In the genomic region with DNA sequence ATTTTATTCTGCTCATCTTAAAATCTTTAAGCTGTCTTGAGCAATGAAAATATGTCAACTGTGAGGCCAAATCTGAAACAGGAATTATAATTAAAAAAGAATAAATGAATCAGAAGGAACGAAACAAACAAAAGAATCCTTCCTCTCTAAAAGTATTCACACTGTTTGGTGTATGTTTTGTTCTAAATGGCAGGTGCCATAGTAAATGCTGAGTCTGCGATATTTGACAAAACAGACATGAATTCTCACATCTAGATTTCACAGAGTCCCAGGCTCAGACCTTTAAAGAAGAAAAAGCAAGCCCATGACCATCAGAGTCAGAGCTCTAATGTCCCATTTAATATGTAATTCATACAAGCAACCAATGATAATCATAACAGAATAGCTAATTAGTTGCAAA, we compare ENCODE assay signal across 19 mouse cellular contexts.
A peak's percentile ranks its signal among the peaks of the same experiment; 100 is the strongest.
DNase-seq lines count a peak whose midpoint lies in the region; TF ChIP-seq lines count a peak whose summit lies in the region.
"Had no signal": no experiment of that assay in that cellular context is flagged by ENCODE, and none has a peak within 500 bp of the region (broad histone marks: within the 10 kb centered on the region; RNA-seq: fewer than 3 reads in every experiment).

No protein-coding gene starts in this region.

- H3K36me3 ChIP-seq in CH12.LX (replicated peaks in 1 of 2; ENCODE audit: control insufficient read depth in 1 of 2, insufficient read depth in 1 of 2, low read length in 1 of 2): no peaks in the 10 kb centered on the region
- no peaks in the 10 kb centered on the region for H3K36me3 ChIP-seq in ES-E14 (ENCODE audit: control insufficient read depth, insufficient read depth, low read length, poor library complexity, severe bottlenecking)
- H3K36me3 ChIP-seq: G1E had no signal

- H3K27ac ChIP-seq in CH12.LX (ENCODE audit: insufficient read depth, low read depth) (no peak overlapping the region), ES-E14 (ENCODE audit: insufficient read depth, low read depth, low read length, poor library complexity, severe bottlenecking) (no peak overlapping the region)

- TF ChIP-seq EP300 in CH12.LX (IDR thresholded peaks at IDR 0.05; ENCODE audit: low read length): no peak

- H3K9ac ChIP-seq in CH12.LX (ENCODE audit: insufficient read depth, low read depth): no peak overlapping the region
- no peak overlapping the region for H3K9ac ChIP-seq in ES-E14 (ENCODE audit: insufficient read depth, low read depth, low read length, poor library complexity, severe bottlenecking)

- no peaks in the 10 kb centered on the region for H3K27me3 ChIP-seq in CH12.LX (replicated peaks)
- H3K27me3 ChIP-seq: Patski had no signal

- no peaks in the 10 kb centered on the region for H3K9me3 ChIP-seq in CH12.LX (replicated peaks; ENCODE audit: low read length)
- no peaks in the 10 kb centered on the region for H3K9me3 ChIP-seq in ES-E14 (ENCODE audit: control insufficient read depth, insufficient read depth, low read depth, low read length)
- H3K9me3 ChIP-seq: G1E had no signal

- no peak for DNase-seq in CH12.LX (ENCODE audit: extremely low read depth)
- DNase-seq in ES-E14 (ENCODE audit: low read depth, low spot score): no peak
- DNase-seq in layer of hippocampus, adult 9-11 months: no peak
- DNase-seq in adrenal gland, postnatal 4 days (ENCODE audit: low spot score in 2 of 2): no peak
- DNase-seq: adrenal gland, adult 2 months; adrenal gland, adult 8-10 months; adrenal gland, postnatal 10 days; adrenal gland, postnatal 14 days; adrenal gland, postnatal 25 days; adrenal gland, postnatal 36 days; B cell, adult 2 months; cerebellum, adult 11 months; cerebellum, adult 11-12 months; cerebellum, adult 18-20 months; cerebellum, adult 2 months; cerebellum, adult 8-10 months; cerebellum, adult 9-10 months had no signal

- no peak overlapping the region for H3K4me2 ChIP-seq in CH12.LX (ENCODE audit: insufficient read depth, low read depth, poor library complexity, severe bottlenecking)

- in situ Hi-C loops in CH12.LX (cut with MboI; ENCODE audit: low pct_ligation_motif_present, low pct_unique_long_range_greater_than_20kb, low sequenced_read_pairs): no loop called here
- in situ Hi-C loops in ES-E14 (cut with MboI; ENCODE audit: low sequenced_read_pairs in 2 of 2, unreplicated experiment in 2 of 2): no loop called here

- H3K4me1 ChIP-seq in CH12.LX (ENCODE audit: control insufficient read depth in 1 of 2, insufficient read depth in 2 of 2) (no peaks in the 10 kb centered on the region), ES-E14 (ENCODE audit: control insufficient read depth in 2 of 2, insufficient read depth in 2 of 2, low read length in 2 of 2, poor library complexity in 1 of 2) (no peaks in the 10 kb centered on the region)

- no peaks in the 10 kb centered on the region for H3K79me2 ChIP-seq in CH12.LX (replicated peaks; ENCODE audit: control insufficient read depth, extremely low read depth, insufficient read depth, poor library complexity, severe bottlenecking)

- no peak for TF ChIP-seq RAD21 in CH12.LX (IDR thresholded peaks at IDR 0.05; ENCODE audit: low read depth, low read length)

- H3K4me3 ChIP-seq in CH12.LX (replicated peaks in 1 of 3; ENCODE audit: low read depth in 2 of 3, low read length in 2 of 3, poor library complexity in 1 of 3): no peak overlapping the region
- H3K4me3 ChIP-seq in ES-E14 (ENCODE audit: insufficient read depth in 1 of 2, low read depth in 1 of 2, low read length in 2 of 2, poor library complexity in 1 of 2, severe bottlenecking in 1 of 2): no peak overlapping the region

- dilution Hi-C loops in CH12.LX (cut with MboI; ENCODE audit: extremely low pct_ligation_motif_present, extremely low pct_unique_long_range_greater_than_20kb, low sequenced_read_pairs): no loop called here

- no peak for TF ChIP-seq CTCF in CH12.LX (conservative IDR thresholded peaks at IDR 0.05 in 1 of 2, IDR thresholded peaks at IDR 0.05 in 1 of 2; ENCODE audit: low read depth in 2 of 2, low read length in 2 of 2)

- TF ChIP-seq POLR2A in CH12.LX (IDR thresholded peaks at IDR 0.05; ENCODE audit: low read depth, low read length): no peak

TF ChIP-seq in CH12.LX, 34 proteins besides CTCF, POLR2A, EP300 and RAD21:
- TF ChIP-seq ZC3H11A (IDR thresholded peaks at IDR 0.05; ENCODE audit: low read depth, low read length) (no peak), MAFK (IDR thresholded peaks at IDR 0.05; ENCODE audit: insufficient replicate concordance, low read length) (peak; percentile 83), JUN (IDR thresholded peaks at IDR 0.05; ENCODE audit: insufficient read depth, low read depth, low read length) (no peak)

TF ChIP-seq in ES-E14, 5 proteins besides CTCF, POLR2A, EP300 and RAD21:
- TF ChIP-seq MAFK (IDR thresholded peaks at IDR 0.05; ENCODE audit: insufficient read depth, low read depth, low read length) (peak; percentile 88), ZC3H11A (IDR thresholded peaks at IDR 0.05; ENCODE audit: borderline replicate concordance, low read depth, low read length) (no peak)
TF ChIP-seq in ES-E14: peak in this region for 1.
